Mouse (Mus musculus) macrophage (primary cell): ENCODE measurements around the gene Shc4. TPM values are rescaled to one million over a fixed set of nuclear protein-coding genes. Genes with fewer than 3 reads are reported as not detected.

Experiments used
- H3K27ac ChIP-seq: fragments of 350-480 bp; formaldehyde crosslinking; 2 replicates; pipeline ENCODE4 v1.9.0; 2021
- H3K36me3 ChIP-seq: fragments of 350-480 bp; formaldehyde crosslinking; 2 replicates; pipeline ENCODE4 v1.9.0; 2021; ENCODE audit errors: inconsistent target
- H3K4me3 ChIP-seq: fragments of 350-480 bp; formaldehyde crosslinking; 2 replicates; pipeline ENCODE4 v1.9.0; 2021; ENCODE audit errors: inconsistent target
- H3K79me2 ChIP-seq: fragments of 350-480 bp; formaldehyde crosslinking; 2 replicates; pipeline ENCODE4 v1.9.0; 2021; ENCODE audit errors: inconsistent target
- WGBS: methylation state at CpG from one replicate; pipeline ENCODE4 v1.1.7; 2026; ENCODE audit warnings: inconsistent platforms; ENCODE audit not compliant: missing documents; 5-methylcytosine and 5-hydroxymethylcytosine counted together
- polyA plus RNA-seq: library from polyadenylated mRNA; stranded (reverse); fragments of 250-400 nt; gene quantifications from 3 replicates; pipeline ENCODE4 v1.2.4, GENCODE M21; 2018; ENCODE audit warnings: inconsistent platforms

The Shc4 gene
- polyA plus RNA-seq, 1 experiment from 2014 or later, result 0.99 TPM

DNA sequence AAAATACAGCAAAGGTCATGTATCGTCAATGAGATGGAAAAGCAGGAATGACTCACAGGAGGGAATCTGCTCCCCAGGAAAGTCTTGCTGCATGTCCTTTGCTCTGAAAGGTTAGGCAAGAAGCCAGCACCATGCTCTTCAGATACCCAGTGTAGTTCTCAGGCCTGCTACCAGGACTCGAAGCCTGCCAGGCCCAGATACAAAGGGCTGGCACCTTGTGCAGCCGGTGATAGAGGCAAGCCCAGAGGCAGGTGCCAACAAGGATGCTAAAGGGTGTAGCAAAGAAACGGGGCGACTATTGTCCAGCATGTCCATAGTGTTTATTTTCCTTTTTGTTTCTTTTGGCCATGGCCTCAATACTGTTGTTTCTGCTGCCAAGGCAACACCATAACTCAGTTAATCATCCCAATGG lies 17.4 kb downstream of the Shc4 start:
- WGBS, result 89% methylated on average over 5 of the region's 5 CpGs
- H3K27ac ChIP-seq, result no peak overlapping the region
- H3K36me3 ChIP-seq, result no peaks in the 10 kb centered on the region
- H3K79me2 ChIP-seq, result no peaks in the 10 kb centered on the region
- no peak overlapping the region for H3K4me3 ChIP-seq

DNA sequence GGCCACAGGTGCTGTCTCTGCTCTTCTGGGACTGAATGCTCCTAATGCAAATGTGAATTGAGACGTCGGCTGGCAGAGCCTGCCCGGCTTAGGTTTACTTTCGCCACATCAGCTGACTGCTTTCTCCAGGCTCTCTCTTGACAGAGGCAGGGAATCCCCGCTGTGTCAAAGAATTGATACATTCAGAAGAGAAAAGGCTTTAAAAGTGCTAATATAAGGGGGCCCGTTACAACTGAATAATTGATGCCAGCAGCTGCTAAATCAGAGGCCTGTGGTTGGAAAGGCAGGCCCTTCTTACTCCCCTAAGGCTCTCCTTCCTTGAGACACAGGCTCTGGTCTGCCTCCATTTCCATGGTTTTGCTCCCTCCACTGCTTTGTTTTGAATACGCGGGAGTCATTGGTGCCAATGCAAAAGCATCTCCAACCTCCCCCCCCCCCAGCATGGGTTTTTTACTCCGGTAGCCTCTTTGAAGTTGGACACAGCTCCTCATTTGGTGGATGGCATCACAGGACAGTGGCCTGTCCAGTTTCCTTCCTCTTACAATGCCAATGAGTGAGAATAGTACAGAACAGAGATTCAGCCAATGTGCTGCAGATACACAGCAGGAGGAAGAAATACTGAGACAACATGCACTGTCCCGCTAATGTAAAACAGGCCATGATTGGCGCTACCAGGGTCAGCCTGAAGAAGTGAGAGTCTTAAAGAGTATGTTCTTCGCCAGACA lies 18.9 kb downstream of the Shc4 start:
- H3K4me3 ChIP-seq, result no peak overlapping the region
- WGBS, result 95% methylated on average over 12 of the region's 12 CpGs
- no peak overlapping the region for H3K27ac ChIP-seq
- no peaks in the 10 kb centered on the region for H3K79me2 ChIP-seq
- no peaks in the 10 kb centered on the region for H3K36me3 ChIP-seq

DNA sequence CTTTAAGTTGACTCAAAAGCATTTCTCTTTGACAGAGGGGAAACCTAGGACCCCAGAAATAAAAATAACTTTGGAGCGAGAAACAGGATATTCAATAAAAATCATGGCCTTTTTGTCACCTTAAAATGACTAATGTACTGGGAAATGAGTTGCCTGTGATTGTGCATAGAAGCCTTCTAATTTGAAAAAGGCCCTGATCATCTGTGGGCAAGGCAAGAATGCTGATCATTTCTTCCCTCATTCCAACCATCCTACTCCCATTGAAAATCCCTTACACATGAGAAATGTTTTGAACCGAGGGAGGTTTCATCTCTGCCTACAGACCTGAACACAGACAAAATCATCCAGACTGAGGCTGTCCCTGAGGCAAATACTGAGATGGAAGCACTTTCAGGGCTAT lies 21.1 kb downstream of the Shc4 start:
- H3K36me3 ChIP-seq, result no peaks in the 10 kb centered on the region
- H3K4me3 ChIP-seq, result no peak overlapping the region
- 100% methylated on average over 2 of the region's 2 CpGs for WGBS
- H3K79me2 ChIP-seq, result no peaks in the 10 kb centered on the region
- H3K27ac ChIP-seq, result no peak overlapping the region

DNA sequence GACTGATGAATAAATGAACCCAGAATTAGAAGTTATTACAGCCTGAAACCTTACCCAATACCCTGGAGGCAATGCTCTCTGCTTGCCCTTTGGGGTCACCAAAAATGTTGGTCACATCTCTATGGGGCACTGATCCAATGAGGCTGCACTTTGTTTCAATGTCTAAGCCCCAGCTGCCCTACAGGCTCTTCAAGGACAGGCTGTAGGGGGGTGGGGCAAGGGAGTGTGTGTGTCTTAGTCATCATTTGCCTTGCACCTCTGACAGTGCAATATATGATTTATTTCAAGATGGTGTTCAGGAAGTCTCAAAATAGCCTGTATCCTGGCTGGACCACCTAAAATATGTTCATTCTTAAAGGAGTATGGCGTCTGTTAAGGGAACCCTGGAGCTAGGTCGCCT lies 22.3 kb downstream of the Shc4 start:
- H3K36me3 ChIP-seq, result no peaks in the 10 kb centered on the region
- H3K27ac ChIP-seq, result no peak overlapping the region
- H3K4me3 ChIP-seq, result no peak overlapping the region
- 78% methylated on average over 2 of the region's 2 CpGs for WGBS
- H3K79me2 ChIP-seq, result no peaks in the 10 kb centered on the region

DNA sequence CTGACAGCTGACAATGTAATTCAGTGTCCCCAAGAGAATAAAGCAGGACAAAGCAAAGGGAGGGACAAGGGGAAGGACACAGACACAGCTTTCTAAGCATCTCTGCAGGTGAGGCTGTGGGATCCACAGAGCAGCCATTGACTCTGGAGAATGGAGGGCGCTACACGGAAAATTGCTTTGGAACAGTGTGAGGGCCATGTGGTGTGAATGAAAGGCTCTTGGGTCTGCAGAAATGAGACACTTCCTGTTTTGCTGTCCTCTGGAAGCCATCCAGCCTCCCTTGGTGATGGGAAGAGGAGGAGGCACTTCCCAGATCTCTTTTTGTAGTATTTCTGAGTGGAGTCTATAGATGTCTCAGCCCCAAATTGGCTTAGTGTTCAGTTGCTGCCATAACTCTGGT lies 27.7 kb downstream of the Shc4 start:
- Histone ChIP-seq H3K4me3 (no peak overlapping the region), H3K27ac (peak overlapping the region; percentile 27)

DNA sequence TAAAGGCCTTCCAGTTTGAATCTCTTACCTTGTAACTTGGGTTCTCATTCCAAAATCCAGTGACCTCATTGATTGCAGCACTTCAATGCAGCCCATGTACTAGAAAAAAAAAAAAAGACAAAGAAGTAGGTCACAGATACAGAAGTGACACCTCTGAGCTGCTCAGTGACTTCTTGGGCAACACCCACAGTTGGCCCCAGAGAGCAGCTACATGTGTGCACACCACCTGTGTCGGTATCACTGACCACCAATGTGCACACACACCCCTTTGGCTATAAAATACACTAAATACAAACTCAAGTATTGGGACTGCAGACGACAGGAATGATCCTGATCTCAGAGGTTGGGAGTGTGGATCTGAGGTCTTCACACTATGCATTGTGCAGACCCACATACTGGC lies 29.1 kb downstream of the Shc4 start:
- H3K27ac ChIP-seq, result no peak overlapping the region
- no peak overlapping the region for H3K4me3 ChIP-seq
- H3K36me3 ChIP-seq, result no peaks in the 10 kb centered on the region
- no peaks in the 10 kb centered on the region for H3K79me2 ChIP-seq
- WGBS, result 92% methylated on average over 2 of the region's 2 CpGs

More for the DNA sequence above, 27.7 kb downstream of the Shc4 start:
- Histone ChIP-seq H3K36me3 (no peaks in the 10 kb centered on the region), H3K79me2 (no peaks in the 10 kb centered on the region)
- 67% methylated on average over 2 of the region's 2 CpGs for WGBS

DNA sequence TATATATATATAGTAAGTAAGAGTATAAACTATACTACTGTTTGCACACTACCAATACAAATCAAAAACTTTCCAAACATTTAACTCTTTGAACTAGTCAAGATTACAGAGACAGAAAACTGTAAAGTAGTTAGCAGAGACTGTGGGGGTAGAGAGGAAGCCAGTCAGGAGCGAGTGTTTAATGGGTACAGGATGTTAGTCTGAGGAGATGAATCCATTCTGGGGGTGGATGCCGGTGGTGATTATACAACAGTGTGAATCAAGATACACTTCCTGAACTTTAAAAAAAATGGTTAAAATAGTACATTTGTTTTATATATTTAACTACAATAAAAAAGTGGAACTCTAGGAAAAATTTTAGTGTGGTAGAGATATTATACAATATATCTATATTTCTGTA lies 31.9 kb downstream of the Shc4 start:
- 33% methylated on average over 2 of the region's 2 CpGs for WGBS
- Histone ChIP-seq H3K79me2 (no peaks in the 10 kb centered on the region), H3K36me3 (no peaks in the 10 kb centered on the region), H3K27ac (no peak overlapping the region), H3K4me3 (no peak overlapping the region)

DNA sequence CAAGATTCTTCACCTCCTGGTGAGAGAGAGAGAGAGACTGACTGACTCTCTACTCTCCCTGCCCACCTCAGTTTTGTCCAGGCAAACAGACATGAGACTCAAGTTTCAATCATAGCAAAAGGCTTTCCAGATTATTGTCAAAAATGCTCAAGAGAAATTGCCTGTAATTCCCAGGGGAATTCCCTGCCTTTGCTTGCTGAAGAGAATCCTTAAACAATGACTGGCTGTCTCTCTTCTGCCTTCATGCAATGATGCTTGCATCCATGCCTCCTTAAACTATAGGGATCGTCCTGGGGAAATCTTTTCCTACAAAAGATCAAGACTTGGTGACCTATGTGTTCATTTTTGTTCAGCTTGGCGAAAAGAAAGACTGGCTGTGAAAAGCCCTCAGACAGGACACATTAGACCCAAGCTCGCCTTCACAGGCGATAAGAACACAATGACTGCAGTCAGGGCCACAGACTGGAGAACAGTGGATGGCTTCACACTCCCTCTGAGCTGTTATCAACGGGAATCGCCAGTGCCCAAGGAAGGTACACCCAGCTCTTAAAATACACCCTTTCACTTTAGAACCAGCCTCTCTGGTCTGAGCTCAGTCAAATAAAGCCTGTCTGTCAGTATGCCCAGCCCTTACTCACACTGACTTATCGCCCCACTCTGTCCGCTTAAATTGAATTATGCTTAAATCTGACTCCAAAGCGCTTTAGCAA lies 38.4 kb downstream of the Shc4 start:
- Histone ChIP-seq H3K27ac (no peak overlapping the region), H3K79me2 (no peaks in the 10 kb centered on the region), H3K36me3 (no peaks in the 10 kb centered on the region), H3K4me3 (no peak overlapping the region)
- 93% methylated on average over 9 of the region's 9 CpGs for WGBS

DNA sequence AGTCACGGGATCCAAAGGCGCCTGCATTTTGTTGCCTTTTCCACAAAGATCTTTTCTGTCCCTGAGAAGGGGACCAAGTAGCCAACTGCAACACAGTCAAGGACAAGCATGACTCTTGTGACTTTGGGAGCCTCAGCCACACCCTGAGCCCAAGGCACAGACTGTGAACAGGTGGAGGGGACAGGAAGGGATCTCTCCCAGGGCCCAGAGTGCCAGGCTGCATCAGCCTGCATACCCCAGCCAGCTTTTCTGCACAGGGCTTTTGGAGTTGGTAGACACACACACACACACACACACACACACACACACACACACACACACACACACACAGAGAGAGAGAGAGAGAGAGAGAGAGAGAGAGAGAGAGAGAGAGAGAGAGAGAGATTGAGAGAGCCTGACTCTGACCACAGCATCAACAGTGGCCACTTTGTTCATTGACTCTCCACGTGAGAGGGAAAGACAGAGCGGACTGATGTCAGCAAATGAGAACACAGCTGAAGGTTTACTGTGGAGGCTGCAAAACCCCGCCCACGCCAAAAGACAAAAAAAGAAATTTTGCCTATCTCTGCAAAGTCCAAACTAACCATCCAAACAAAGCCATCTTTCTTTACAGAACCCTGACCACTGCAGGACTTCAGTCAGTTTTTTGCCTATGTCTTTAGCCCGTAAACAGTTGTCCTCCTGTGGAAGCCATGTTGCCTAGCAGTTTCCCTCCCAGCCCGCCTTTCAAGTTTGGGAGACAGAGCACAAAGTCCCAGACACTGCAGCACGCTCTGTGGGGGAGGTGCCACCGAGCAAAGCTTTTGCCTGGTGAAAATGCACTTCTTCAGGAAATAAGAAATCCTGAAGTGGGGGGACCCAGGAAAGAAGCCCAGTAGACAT lies 39.1 kb downstream of the Shc4 start:
- WGBS, result 94% methylated on average over 10 of the region's 10 CpGs
- H3K27ac ChIP-seq, result no peak overlapping the region
- H3K36me3 ChIP-seq, result no peaks in the 10 kb centered on the region
- no peak overlapping the region for H3K4me3 ChIP-seq
- H3K79me2 ChIP-seq, result no peaks in the 10 kb centered on the region

DNA sequence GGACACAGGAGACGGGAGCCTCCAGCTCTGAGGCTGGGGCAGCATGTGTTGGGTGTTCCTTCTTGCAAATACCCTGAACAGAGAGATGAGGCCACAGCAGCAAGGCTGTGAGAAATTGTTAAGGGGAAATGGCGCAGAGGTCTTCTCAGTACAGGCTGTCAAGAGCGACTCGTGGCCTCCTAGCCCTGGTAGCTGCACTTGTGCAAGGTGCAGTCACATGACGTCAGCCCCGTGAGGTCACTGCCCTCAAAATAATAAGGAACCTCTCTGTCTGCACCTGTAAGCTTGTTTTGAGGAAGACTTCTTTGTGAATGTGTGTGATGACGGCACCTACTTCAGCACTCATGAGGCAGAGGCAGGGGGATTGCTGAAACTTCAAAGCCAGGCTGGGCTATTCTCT lies 40.1 kb downstream of the Shc4 start:
- no peaks in the 10 kb centered on the region for H3K79me2 ChIP-seq

DNA sequence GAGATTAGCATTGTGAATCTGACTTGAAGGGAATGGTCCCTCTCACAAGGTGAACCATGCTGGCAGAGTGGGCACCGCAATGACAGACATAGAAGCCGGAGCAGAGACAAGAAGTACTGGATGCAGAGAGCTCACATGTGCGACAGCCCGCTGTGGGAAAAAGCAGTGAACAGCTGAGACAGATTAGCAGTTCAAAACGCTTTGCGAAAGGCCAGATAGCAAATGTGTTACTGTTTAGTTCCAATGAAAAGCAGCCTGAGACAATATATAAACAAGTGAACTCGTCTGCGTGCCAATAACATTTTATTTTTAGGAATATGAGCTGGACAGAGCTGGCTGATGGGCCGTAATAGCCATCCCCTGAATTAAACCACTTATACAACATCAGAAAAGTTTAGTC lies 42.1 kb downstream of the Shc4 start:
- 95% methylated on average over 9 of the region's 9 CpGs for WGBS
- H3K36me3 ChIP-seq, result no peaks in the 10 kb centered on the region
- H3K27ac ChIP-seq, result no peak overlapping the region
- no peak overlapping the region for H3K4me3 ChIP-seq
- no peaks in the 10 kb centered on the region for H3K79me2 ChIP-seq

More for the DNA sequence above, 40.1 kb downstream of the Shc4 start:
- H3K36me3 ChIP-seq, result no peaks in the 10 kb centered on the region
- no peak overlapping the region for H3K4me3 ChIP-seq
- WGBS, result 39% methylated on average over 7 of the region's 7 CpGs
- no peak overlapping the region for H3K27ac ChIP-seq

DNA sequence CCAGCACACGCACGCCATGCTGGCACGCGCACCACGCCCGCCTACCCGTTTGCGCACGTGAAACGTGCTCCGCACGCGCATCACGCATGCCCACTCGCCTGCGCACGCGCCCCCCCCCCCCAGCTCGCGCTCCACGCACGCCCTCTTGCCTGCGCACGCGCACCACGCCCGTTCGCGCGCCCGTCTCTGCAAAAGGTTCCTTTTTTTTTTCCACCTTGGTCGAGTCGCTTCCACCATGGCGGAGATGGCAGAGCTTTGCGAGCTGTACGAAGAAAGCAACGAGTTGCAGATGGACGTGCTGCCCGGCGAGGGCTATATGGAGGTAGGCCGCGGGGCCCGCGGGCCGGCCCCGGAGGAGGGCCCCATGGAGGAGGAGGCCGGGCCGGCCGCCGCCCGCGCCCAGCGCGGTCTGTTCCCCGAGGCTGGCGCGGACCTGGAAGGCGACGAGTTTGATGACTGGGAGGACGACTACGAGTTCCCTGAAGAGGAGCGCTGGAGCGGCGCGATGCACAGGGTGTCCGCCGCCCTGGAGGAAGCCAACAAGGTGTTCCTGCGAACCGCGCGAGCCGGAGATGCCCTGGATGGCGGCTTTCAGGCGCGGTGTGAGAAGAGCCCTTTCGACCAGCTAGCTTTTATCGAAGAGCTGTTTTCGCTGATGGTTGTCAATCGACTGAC lies 50.9 kb downstream of the Shc4 start, which contains the start of gene Eid1:
Gene Eid1, plus strand, starts transcription at position 139 of the 675 bp plus-strand sequence.
- Histone ChIP-seq H3K27ac (peak within 1 kb of the TSS; percentile 84), H3K4me3 (peak within 1 kb of the TSS; percentile 78), H3K79me2 (peaks cover 23% of the 10 kb centered on the region), H3K36me3 (no peaks in the 10 kb centered on the region)
- under 1% methylated on average over 73 of the region's 79 CpGs for WGBS

DNA sequence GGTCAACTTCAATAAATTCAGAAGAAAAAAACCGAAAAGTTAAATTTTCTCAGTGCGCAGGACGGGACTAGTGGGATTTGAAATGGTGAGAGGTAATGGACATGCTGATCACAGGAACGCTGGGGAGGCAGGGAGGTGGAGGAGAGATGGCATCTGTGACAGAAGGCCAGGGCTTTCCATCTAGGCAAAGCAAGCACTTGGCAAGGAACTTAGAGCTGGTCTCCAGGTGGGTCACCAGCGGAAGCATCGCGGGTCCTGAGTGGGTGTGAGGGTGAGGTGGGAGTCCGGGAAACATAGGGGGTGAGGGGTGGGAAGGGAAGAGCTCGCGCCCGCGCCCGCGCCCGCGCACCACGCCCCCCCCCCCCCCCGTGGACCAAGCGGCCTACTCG lies 51.4 kb downstream of the Shc4 start:
- Histone ChIP-seq H3K4me3 (peak overlapping the region; percentile 20; the same call in 1 of the 2 replicates), H3K36me3 (no peaks in the 10 kb centered on the region), H3K27ac (peak overlapping the region; percentile 84), H3K79me2 (peaks cover 23% of the 10 kb centered on the region)
- WGBS, result 41% methylated on average over 9 of the region's 20 CpGs

DNA sequence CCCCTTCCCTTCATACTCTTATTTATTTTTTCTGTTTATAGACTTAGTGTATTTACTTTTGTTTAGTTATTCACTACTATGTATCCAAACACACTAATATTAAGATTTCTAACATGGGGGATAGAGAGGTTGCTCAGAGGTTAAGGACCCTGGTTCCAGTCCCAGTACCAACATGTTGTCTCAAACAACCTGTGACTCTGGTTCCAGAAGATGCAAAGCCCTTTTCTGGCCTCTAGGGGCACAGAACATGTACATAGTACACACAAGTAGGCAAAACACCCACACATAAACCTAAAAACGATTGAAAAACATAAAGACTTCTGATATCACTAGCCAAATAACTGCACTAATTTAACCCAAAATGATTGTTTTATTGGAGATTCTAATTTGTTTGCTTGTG lies 53.1 kb downstream of the Shc4 start:
- H3K4me3 ChIP-seq, result no peak overlapping the region
- H3K27ac ChIP-seq, result peak overlapping the region; percentile 84
- WGBS, result 47% methylated on average over 1 of the region's 1 CpGs
- H3K36me3 ChIP-seq, result no peaks in the 10 kb centered on the region
- H3K79me2 ChIP-seq, result peaks cover 23% of the 10 kb centered on the region
